Mouse (Mus musculus) left cerebral cortex, postnatal 36 days (tissue): ENCODE measurements around the gene Foxq1. TPM values are rescaled to one million over a fixed set of nuclear protein-coding genes. Genes with fewer than 3 reads are reported as not detected.

Experiments
- DNase-seq, 2 experiments: peaks; one replicate each; pipeline ENCODE4 v3.0.0; 2021 to 2022; ENCODE audit warnings: low spot score in 2 of 2, mixed read lengths in 1 of 2
- intact Hi-C: fragments of 180-260 bp; cut with DNase I; formaldehyde crosslinking; loops from one replicate; pipeline ENCODE4 v1.15.1; 2025
- total RNA-seq, 2 experiments: library from RNA; stranded (reverse); gene quantifications; 2 replicates each; pipeline ENCODE4 v1.2.3; 2021

The Foxq1 gene
- total RNA-seq, 2 experiments from 2014 or later = 2.8 to 3.4 TPM

DNA sequence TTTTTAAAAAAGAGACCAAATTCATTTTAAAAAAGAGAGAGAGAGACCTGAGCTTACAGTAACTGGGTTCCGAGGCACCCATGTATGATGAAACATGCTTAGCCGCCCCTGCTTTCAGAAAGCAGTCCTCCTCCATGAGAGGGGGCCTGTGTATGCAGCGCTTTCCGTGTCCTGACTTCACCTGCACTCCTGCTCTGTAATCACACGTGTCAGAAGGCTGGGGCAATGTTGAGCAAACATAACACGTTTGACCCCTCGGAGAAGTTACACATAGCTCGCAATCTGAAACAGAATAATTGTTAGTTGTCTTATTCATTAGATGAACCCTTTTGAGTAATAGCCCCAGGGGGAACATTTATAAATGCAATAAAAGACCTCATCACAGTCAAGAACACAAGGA is 11.2 kb downstream of the Foxq1 start:
- intact Hi-C loops = no loop called here
- no peak for DNase-seq

DNA sequence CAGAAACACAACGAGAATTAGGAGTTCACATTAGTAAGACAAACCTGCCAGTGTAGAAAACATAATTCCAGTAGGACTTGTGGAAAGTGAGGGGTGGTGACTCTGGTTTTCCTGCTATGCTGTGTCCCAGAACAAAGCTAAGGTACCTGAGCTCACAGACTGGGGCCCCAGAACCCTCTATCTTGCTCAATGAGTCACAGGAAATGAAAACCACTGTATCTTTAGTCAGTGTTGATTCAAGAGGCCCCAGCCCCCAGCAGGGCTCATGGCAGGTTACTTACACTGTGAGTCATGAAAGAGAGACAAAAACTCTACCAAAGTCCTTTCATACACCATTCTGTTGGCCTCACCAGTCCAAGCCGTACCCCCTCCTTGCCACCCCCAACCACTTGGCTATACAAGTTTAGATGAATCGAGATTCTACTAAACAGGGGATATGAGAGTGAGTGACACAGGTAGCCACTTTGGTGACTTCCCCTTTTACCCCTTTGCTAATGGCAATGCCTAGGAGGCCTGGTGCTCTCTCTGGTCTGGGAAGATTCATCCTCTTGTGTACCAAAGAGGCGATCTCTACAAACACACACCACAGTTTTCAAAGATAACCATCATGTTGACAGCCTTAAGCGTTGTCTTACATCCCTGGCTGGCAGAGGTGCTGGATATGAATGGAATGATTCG is 11.8 kb downstream of the Foxq1 start:
- intact Hi-C loops = no loop called here
- no peak for DNase-seq

DNA sequence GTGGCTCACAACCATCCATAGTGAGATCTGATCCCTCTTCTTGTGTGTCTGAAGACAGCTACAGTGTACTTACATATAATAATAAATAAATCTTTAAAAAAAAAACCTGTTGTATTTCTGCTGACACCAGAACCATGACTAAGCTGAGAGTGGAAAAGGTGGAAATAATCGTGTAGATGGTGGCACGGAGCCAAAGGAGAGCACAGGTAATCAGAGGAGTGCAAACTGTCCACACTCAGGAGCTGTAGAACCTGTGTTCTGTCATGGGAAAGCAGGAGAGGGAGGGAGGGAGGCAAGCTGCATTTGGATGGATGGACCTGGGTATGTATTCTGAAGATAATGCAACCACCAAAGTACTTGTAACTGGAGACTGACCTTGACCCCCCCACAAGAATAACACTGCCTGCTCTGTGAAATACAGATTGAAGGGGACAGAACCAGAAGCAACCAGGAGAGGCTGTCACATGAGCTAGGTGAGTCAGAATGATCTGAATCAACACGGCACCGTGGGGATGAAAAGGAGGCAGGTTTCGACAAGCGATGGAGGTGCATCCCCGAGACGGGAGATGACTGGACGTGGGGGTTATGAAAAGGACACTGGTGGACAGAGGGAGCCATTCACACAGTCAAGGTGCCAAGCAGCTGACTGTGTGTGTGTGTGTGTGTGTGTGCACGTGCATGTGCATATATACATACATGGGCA is 17.0 kb downstream of the Foxq1 start:
- intact Hi-C loops = no loop called here
- no peak for DNase-seq

DNA sequence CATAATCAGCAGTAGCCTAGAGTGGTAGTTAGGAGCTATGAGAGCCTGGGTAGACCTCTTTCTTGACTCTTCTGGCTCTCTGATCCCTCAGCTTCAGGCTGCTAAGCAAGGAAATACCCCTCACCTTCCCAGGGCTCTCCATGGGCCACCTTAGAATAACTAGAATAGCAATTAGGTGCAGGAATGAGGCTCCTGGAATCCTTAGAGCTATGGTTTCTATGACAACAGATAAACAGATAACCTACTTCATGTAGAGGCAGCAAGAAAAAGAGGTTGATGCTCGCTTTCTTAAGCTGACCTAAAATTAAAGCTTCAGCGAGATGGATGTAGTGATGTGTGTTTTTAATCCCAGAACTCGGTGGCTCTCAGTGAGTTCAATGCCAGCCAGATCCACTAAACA is 18.7 kb downstream of the Foxq1 start:
- DNase-seq = no peak
- intact Hi-C loops = no loop called here

DNA sequence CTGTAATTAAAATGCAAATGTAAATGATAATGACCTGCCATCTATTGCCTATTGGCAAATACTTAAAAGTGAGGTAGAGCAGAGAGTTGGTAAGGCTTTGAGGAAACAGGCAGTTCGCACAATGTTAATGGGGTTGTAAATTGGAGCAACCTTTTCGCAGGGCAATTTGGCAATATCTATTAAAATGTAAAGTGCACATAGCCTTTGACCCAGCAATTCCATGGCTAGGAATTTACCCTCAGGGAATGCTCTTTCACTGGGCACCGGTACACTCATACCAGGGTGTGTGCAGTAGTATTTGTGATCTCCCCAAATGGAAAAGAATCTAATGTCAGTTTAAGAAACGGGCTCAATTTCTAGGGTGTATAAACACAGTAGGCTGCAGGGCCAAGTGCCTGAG is 20.8 kb downstream of the Foxq1 start:
- DNase-seq = no peak
- intact Hi-C loops = no loop called here

DNA sequence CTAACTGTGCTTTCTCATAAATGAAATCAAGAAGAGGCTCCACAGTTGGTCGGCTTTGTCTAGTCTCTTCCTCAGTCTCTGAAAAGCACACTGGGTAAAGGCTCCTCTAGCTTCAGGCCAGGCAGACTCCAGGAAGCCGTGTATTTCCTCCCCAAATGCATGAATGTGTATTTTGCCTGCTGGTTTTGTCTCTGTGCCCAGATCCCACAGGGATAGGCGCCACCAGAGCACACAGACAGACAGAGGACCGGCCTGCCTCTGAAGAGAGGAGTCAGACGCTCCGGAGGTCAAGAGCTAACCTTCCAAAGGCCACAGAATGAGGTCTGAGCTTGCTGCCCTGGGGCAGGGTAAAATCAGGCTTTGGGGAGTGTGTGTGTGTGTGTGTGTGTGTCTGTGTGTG is 21.6 kb downstream of the Foxq1 start:
- DNase-seq = no peak
- intact Hi-C loops = no loop called here

DNA sequence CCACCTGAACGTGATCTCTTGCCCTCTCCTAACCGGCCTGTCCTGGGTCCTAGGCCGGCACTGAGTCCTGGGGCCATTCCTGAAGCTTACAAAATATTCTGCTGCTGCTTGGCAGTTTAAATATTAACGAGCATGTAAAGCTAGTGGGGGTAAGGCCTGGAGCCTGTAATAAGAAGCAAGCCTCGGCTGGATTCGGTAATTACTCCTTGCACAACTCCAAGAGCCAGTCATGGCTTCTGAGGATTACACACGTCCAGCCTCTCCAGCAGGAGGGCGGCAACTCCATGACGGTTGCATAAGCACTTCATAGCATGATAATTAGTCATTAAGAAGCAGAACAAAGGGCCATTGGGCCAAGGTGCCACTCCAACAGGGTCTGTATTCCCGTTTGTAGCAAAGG is 22.5 kb downstream of the Foxq1 start:
- intact Hi-C loops = no loop called here
- no peak for DNase-seq

DNA sequence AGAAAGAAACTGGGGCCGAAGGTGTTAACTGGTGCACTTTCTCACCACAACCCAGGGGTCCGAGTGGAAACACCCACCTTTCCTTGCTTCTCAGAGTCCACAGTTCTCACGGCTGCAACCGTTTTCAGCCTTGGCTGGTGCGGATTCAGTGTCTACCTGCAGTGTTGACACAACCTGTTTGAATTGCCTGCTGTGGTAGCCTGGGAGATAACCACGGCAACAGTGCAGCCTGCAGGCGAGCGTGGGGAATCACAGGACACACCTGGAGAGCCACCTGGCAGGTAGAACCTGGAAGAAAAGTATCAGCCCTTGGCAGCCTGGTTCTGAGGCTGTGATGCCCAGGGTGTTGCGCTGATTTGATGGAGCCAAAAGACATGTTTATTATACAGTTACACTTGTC is 23.9 kb downstream of the Foxq1 start:
- no peak for DNase-seq
- intact Hi-C loops = no loop called here

DNA sequence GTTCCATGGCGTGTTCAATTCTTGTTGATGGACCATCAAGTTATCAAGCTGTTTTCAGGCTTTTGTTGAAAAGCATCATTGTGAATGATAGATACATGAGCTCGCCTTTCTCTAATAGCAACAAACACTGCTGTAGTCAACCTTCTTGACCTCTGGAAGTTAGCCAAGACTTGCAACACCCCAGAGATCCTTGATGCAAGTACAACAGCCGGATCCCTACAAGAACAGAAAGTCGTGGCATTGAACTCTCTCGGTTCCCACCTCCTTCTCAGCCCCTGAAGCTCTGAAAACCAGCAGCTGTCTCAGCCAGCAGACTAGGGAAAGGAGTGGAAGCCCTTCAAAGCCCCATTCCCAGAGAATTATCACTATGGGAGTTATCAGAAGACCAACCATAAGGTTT is 31.4 kb downstream of the Foxq1 start:
- intact Hi-C loops = no loop called here
- no peak for DNase-seq

DNA sequence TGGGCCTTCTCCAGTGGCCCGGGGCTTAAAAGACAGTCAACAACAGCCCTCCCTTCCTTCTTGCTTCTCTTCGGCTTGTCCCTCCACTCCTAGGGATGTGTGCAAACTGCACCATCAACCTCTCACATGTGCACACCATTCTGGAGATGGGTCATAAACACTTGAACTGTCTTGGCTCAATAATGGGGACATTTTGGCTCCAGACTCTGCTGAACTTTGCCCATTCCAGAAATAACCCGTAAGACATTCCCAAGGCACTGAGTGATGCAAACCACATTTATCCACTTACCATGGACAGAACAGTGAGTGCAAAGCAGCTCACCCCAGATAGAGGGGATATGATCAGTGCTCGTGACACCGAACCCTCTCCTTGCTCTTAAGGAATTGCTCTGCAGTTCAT is 43.6 kb downstream of the Foxq1 start:
- intact Hi-C loops = no loop called here
- no peak for DNase-seq

DNA sequence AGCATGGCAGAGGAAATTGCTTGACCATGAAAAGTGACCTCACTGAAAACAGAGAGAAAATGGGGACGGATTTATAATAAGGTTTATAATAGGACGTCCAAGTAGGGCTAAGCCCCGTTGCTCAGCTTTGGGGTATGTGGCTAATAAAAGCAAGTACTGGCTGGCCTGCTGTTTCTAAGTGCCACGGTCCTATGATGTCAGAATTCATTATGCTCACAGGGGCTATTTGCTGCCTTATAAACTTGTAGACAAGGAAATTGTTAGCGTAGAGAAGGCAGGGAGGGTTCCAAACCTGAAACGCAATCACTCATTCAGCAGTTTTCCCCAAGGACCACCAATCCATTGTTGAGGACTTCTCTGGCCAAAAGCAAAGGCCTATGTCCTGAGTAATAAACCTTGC is 48.0 kb downstream of the Foxq1 start:
- intact Hi-C loops = no loop called here
- DNase-seq = no peak

Other genes starting within 250 kb of the Foxq1 start
- gene A530084C06Rik, start 3.2 kb downstream of the Foxq1 start, total RNA-seq = under 1 TPM; 0.59 to 0.69 TPM
- gene Foxf2, start 69.7 kb downstream of the Foxq1 start, total RNA-seq = 1 to 10 TPM; 5.5 TPM